Mouse (Mus musculus): ENCODE data around the gene Tgm4. TPM values are rescaled to one million over a fixed set of nuclear protein-coding genes. Genes with fewer than 3 reads are reported as not detected.

Tgm4 gene
- polyA plus RNA-seq, 1 experiment: 0.28 TPM

- H3K4me1 ChIP-seq (ENCODE audit: control insufficient read depth, insufficient read depth, low read length): no peaks in the 10 kb centered on the region
- TF ChIP-seq POLR2A (IDR thresholded peaks at IDR 0.05; ENCODE audit: borderline replicate concordance, extremely low read depth, low read depth, low read length) (no peak), CTCF (IDR thresholded peaks at IDR 0.05; ENCODE audit: insufficient read depth, low read length) (no peak)
- no peak overlapping the region for H3K4me3 ChIP-seq (replicated peaks; ENCODE audit: extremely low read depth, low read depth, low read length)
- no peak for DNase-seq
- WGBS: 73% methylated on average over 1 of the region's 1 CpGs
Measured at GRCm38 (mm10) chr9:123047665-123048064, 13.1 kb downstream of the Tgm4 start.

GRCm38 (mm10) chr9:123058724-123059292 is 24.3 kb downstream of the Tgm4 start:
- Histone ChIP-seq H3K4me1 (ENCODE audit: control insufficient read depth, insufficient read depth, low read length) (no peaks in the 10 kb centered on the region), H3K4me3 (replicated peaks; ENCODE audit: extremely low read depth, low read depth, low read length) (no peak overlapping the region)
- DNase-seq: no peak
- no peak for TF ChIP-seq POLR2A (IDR thresholded peaks at IDR 0.05; ENCODE audit: borderline replicate concordance, extremely low read depth, low read depth, low read length)
- no peak for TF ChIP-seq CTCF (IDR thresholded peaks at IDR 0.05; ENCODE audit: insufficient read depth, low read length)

- TF ChIP-seq CTCF (IDR thresholded peaks at IDR 0.05; ENCODE audit: insufficient read depth, low read length): no peak
- TF ChIP-seq POLR2A (IDR thresholded peaks at IDR 0.05; ENCODE audit: borderline replicate concordance, extremely low read depth, low read depth, low read length): no peak
- H3K4me3 ChIP-seq (replicated peaks; ENCODE audit: extremely low read depth, low read depth, low read length): no peak overlapping the region
- H3K4me1 ChIP-seq (ENCODE audit: control insufficient read depth, insufficient read depth, low read length): no peaks in the 10 kb centered on the region
- DNase-seq: no peak
- 64% methylated on average over 3 of the region's 3 CpGs for WGBS
Measured at GRCm38 (mm10) chr9:123060172-123060571, 25.6 kb downstream of the Tgm4 start.

- 81% methylated on average over 5 of the region's 5 CpGs for WGBS
- TF ChIP-seq CTCF (IDR thresholded peaks at IDR 0.05; ENCODE audit: insufficient read depth, low read length): no peak
- TF ChIP-seq POLR2A (IDR thresholded peaks at IDR 0.05; ENCODE audit: borderline replicate concordance, extremely low read depth, low read depth, low read length): no peak
- no peak for DNase-seq
- Histone ChIP-seq H3K4me3 (replicated peaks; ENCODE audit: extremely low read depth, low read depth, low read length) (no peak overlapping the region), H3K4me1 (ENCODE audit: control insufficient read depth, insufficient read depth, low read length) (no peaks in the 10 kb centered on the region)
Measured at GRCm38 (mm10) chr9:123079149-123079548, 44.6 kb downstream of the Tgm4 start.

GRCm38 (mm10) chr9:123080355-123080754 is 45.8 kb downstream of the Tgm4 start:
- Histone ChIP-seq H3K4me3 (replicated peaks; ENCODE audit: extremely low read depth, low read depth, low read length) (no peak overlapping the region), H3K4me1 (ENCODE audit: control insufficient read depth, insufficient read depth, low read length) (no peaks in the 10 kb centered on the region)
- no peak for TF ChIP-seq CTCF (IDR thresholded peaks at IDR 0.05; ENCODE audit: insufficient read depth, low read length)
- no peak for TF ChIP-seq POLR2A (IDR thresholded peaks at IDR 0.05; ENCODE audit: borderline replicate concordance, extremely low read depth, low read depth, low read length)
- 91% methylated on average over 7 of the region's 7 CpGs for WGBS
- no peak for DNase-seq

GRCm38 (mm10) chr9:123080796-123081195 is 46.3 kb downstream of the Tgm4 start:
- H3K4me3 ChIP-seq (replicated peaks; ENCODE audit: extremely low read depth, low read depth, low read length): no peak overlapping the region
- H3K4me1 ChIP-seq (ENCODE audit: control insufficient read depth, insufficient read depth, low read length): no peaks in the 10 kb centered on the region
- TF ChIP-seq CTCF (IDR thresholded peaks at IDR 0.05; ENCODE audit: insufficient read depth, low read length) (no peak), POLR2A (IDR thresholded peaks at IDR 0.05; ENCODE audit: borderline replicate concordance, extremely low read depth, low read depth, low read length) (no peak)
- no peak for DNase-seq
- WGBS: 85% methylated on average over 1 of the region's 1 CpGs

- Histone ChIP-seq H3K4me1 (ENCODE audit: control insufficient read depth, insufficient read depth, low read length) (peaks cover 5% of the 10 kb centered on the region; the same call in 1 of the 2 replicates), H3K4me3 (replicated peaks; ENCODE audit: extremely low read depth, low read depth, low read length) (no peak overlapping the region)
- TF ChIP-seq CTCF (IDR thresholded peaks at IDR 0.05; ENCODE audit: insufficient read depth, low read length) (no peak), POLR2A (IDR thresholded peaks at IDR 0.05; ENCODE audit: borderline replicate concordance, extremely low read depth, low read depth, low read length) (no peak)
- DNase-seq: no peak
- 59% methylated on average over 1 of the region's 1 CpGs for WGBS
Measured at GRCm38 (mm10) chr9:123085373-123085772, 50.8 kb downstream of the Tgm4 start.

- WGBS: 27% methylated on average over 3 of the region's 3 CpGs
- Histone ChIP-seq H3K4me3 (replicated peaks; ENCODE audit: extremely low read depth, low read depth, low read length) (no peak overlapping the region), H3K4me1 (ENCODE audit: control insufficient read depth, insufficient read depth, low read length) (peaks cover 6% of the 10 kb centered on the region; the same call in 1 of the 2 replicates)
- TF ChIP-seq POLR2A (IDR thresholded peaks at IDR 0.05; ENCODE audit: borderline replicate concordance, extremely low read depth, low read depth, low read length) (no peak), CTCF (IDR thresholded peaks at IDR 0.05; ENCODE audit: insufficient read depth, low read length) (no peak)
- DNase-seq: no peak
Measured at GRCm38 (mm10) chr9:123087558-123087957, 53.0 kb downstream of the Tgm4 start.

- peaks cover 6% of the 10 kb centered on the region; the same call in 1 of the 2 replicates for H3K4me1 ChIP-seq (ENCODE audit: control insufficient read depth, insufficient read depth, low read length)
- H3K4me3 ChIP-seq (replicated peaks; ENCODE audit: extremely low read depth, low read depth, low read length): no peak overlapping the region
- TF ChIP-seq CTCF (IDR thresholded peaks at IDR 0.05; ENCODE audit: insufficient read depth, low read length) (no peak), POLR2A (IDR thresholded peaks at IDR 0.05; ENCODE audit: borderline replicate concordance, extremely low read depth, low read depth, low read length) (no peak)
- DNase-seq: no peak
- WGBS: 67% methylated on average over 4 of the region's 4 CpGs
Measured at GRCm38 (mm10) chr9:123090844-123091243, 56.3 kb downstream of the Tgm4 start.

GRCm38 (mm10) chr9:123099631-123100455 is 65.3 kb downstream of the Tgm4 start:
- TF ChIP-seq CTCF (IDR thresholded peaks at IDR 0.05; ENCODE audit: insufficient read depth, low read length): no peak
- TF ChIP-seq POLR2A (IDR thresholded peaks at IDR 0.05; ENCODE audit: borderline replicate concordance, extremely low read depth, low read depth, low read length): no peak
- no peak for DNase-seq
- H3K4me1 ChIP-seq (ENCODE audit: control insufficient read depth, insufficient read depth, low read length): peaks cover 5% of the 10 kb centered on the region; the same call in 1 of the 2 replicates
- 86% methylated on average over 16 of the region's 16 CpGs for WGBS
- H3K4me3 ChIP-seq (replicated peaks; ENCODE audit: extremely low read depth, low read depth, low read length): no peak overlapping the region

Measured in lung, adult 2 months (tissue).